Mouse (Mus musculus) cerebellum, adult (tissue): Measurements from ENCODE around the gene Pou2f2.

Source experiments
- ATAC-seq: cut with Nextera tagmentation; 2 replicates; pipeline ENCODE4 v1.9.2; 2017; ENCODE audit warnings: mild to moderate bottlenecking, moderate library complexity, mixed read lengths; ENCODE audit not compliant: insufficient number of reproducible peaks, low FRiP score, low TSS enrichment

The Pou2f2 gene

GRCm38 (mm10) chr7:25151916-25152556 lies 27.5 kb downstream of the Pou2f2 start:
- ATAC-seq = 0 out of 2 replicates have a peak, but pooled peaks have one; percentile 40

GRCm38 (mm10) chr7:25151009-25151408 lies 28.5 kb downstream of the Pou2f2 start:
- no peak for ATAC-seq

GRCm38 (mm10) chr7:25150151-25150663 lies 29.3 kb downstream of the Pou2f2 start:
- no peak for ATAC-seq

GRCm38 (mm10) chr7:25145896-25146295 lies 33.6 kb downstream of the Pou2f2 start:
- no peak for ATAC-seq

DNA sequence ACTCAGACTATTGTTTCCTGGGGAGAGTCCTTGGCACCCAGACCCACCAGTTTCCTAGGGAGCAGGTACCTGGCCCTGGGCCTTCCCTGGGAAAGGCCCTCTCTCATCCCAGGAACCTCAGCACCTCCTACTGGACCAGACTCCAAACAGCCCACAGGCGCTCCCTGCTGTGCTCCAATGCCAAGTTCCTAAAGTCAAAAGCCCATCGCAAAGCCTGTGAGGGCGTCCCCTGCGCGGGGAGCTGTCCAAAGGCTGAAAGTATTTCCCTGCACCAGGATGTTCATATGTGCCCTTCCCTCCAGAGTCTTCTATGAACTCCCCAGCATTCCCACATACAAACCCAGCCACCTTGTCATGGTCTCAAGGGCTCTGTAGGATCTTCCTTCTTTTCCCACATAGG lies 37.8 kb downstream of the Pou2f2 start:
- no peak for ATAC-seq

DNA sequence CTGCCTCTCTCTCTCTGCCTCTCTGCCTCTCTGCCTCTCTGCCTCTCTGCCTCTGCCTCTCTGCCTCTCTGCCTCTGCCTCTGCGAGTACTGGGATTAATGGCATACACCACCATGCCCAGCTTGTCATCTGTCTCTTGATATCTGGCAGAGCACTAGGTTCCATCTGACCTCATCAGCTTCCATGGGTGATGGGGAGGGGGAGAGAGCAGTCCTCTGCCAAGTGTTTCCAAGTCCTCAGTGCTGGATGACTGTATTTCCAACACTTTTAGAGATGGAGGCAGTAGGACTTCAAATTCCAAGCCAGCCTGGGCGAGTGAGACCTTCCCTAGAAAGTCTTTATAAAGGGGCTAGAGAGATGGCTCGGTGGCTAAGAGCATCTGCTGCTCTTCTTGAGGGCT lies 42.0 kb downstream of the Pou2f2 start:
- no peak for ATAC-seq

DNA sequence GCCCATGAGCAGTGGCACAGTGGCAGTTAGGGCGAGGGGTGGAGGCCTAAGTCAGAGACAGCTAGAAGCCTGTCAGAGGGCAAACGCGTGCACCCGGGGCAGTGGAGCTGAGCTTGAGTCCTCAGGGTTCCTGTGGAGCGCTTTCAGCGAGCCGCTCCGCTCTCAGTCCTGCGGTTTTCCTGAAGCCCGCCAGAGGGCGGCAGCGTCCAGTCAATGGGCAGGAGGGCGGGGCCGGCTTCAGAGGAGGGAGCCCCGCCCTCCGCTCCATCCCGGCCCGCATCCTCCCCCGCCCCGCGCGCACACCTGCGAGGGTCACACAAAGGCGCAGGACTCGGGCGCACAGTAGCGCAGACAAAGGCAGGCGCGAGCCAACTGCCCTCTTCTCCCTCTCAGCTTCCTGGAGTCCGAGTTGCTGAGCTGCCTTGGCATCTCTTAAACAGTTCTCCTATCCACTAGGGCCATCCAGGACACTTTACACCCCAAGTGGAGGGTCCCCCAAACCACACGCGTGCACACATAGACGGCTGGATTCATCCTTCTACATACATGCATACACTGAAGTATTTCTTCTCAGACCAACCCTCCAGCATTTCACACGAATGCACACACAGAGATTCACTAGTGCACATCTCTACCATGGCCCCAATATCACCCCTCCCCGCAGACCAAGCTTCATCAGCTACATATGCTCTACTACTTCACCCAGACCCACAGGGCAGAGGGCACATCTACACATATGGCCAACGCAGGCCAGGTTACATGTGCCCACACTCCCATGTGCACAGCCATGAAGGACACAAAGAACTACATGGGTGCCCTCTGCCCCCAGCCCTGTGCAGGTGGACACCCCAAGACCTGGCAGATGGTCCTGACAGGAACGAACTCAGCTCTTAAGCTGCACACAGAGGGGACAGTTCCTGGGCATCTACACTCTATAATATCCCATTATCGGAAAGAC lies 46.2 kb downstream of the Pou2f2 start:
- ATAC-seq = peak; percentile 65; the same call in 1 of the 2 replicates

GRCm38 (mm10) chr7:25132318-25132960 lies 47.1 kb downstream of the Pou2f2 start:
- no peak for ATAC-seq

- no peak for ATAC-seq
Observed at GRCm38 (mm10) chr7:25131247-25131646, 48.3 kb downstream of the Pou2f2 start.

GRCm38 (mm10) chr7:25130565-25130964 lies 49.0 kb downstream of the Pou2f2 start:
- no peak for ATAC-seq

GRCm38 (mm10) chr7:25129390-25129979 lies 50.0 kb downstream of the Pou2f2 start:
- ATAC-seq = no peak

- ATAC-seq = no peak
Observed at GRCm38 (mm10) chr7:25127971-25128370, 51.6 kb downstream of the Pou2f2 start.

- ATAC-seq = no peak
Observed at GRCm38 (mm10) chr7:25125716-25126281, 53.7 kb downstream of the Pou2f2 start.

DNA sequence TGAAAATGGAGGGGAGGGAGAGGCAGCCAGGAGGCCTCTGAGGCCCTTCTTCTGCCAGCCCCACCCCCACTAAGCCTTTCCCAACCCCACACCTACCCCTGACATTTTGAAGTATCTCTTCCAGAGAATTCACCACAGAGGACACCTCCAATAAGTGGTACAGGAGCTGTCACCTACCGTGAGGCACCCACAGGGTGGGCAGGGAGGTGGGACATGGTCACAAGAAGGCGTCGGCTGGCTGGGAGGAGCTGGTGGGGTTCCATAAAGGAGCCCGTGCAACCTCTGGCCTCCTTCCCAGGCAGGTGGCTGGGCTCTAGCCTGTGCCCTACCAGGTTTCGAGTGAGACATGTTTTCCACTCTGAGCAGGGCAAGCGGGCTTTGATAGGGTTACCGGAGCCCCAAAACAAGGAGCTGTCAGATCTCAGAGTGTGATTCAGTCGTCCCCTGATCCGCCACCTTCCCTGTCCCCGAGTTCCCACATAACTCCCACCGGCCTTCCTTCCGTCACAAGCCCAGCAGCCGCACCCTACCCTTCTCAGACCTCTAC lies 58.2 kb downstream of the Pou2f2 start:
- no peak for ATAC-seq

DNA sequence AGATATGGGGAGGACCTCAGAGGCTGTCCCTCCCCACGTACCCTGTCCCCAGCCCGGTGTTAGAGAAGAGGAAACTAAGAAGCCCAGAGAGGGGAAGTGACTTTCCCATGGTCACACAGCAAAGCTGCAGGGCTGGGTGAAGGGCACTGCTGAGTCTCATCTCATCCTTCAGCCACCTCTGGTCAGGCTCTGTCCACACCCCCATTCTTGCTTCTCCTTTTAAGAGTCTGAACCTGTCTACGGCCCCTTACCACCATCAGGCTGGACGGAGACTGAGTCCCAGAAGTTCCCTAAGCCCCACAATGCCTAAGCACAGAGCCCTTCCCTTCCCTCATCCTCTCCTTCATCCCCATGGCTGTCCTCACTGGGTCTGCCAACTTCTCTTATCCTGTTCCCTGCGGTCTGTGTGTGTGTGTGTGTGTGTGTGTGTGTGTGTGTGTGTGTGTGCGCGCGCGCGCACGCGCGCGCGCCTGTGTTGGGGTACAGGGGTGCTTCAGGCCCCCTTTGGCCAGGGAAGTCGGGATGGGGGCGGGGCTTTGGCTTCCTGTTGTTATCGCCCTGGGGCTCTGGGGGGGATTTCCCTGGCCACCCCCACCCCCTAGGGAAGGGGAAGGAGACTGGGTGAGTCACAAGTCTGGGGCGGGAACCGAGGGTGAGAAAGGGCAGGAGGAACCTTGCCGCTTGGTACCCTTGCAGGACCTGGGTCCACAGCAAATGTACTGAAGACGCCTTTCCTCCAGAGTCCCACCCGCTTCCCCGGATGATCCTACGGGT lies 59.3 kb downstream of the Pou2f2 start:
- no peak for ATAC-seq

- ATAC-seq = no peak
Observed at GRCm38 (mm10) chr7:25112956-25113603, 66.4 kb downstream of the Pou2f2 start.

DNA sequence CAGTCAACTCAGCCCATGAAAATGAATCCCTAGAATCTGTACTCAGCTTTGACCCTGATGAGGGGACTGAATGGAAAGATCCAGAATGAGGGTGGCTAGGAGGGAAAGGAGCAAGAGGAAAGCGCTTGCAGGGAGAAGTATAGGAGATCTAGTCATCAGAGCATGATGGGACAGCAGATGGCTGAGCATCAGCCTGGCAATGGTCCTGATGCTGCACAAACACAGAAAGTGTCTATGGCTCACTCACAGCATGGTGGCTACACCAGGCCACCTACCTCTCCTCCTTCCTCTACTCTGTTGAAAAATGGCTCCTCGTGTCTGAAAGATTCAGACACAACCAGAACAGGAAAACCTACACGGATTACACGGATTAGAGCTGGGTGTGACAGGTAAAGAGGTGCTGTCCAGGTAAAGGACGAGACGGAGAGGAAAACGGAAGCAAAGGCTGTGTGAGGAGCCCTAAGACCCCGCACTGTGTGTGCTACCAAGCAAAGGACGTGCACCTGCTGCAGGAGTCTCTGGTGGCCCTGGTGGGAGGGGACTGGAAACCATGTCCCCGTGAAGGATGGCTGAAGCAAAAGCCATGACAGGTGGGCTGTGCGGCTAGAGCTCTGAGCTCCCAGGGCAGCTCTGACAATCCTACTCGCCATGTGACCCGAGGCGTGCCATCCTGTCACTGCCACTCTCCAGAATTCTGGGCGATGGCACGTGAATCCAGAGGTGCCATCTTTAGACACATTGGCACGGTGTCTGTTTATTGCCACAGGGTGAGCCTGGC lies 67.2 kb downstream of the Pou2f2 start:
- ATAC-seq = peak; percentile 47; the same call in 1 of the 2 replicates

DNA sequence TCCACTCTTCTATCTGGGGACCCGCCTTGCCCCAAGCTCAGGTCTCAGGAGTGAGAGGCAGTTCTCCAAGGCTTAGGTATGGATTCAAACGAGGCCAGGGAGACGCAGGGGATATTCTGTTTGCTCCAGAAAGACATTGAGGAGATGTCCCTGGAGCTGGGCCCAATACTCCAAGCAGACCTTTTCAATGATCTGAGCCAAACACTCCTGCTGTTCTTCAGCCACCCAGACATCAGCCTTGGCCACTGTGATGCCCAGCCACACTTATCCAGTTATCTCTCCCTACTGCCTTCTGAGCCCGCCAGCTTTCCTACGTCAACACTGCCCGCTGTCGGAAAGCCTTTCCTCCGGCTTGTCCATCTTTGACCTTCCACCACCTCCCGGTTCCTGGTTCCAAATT lies 69.2 kb downstream of the Pou2f2 start:
- ATAC-seq = no peak
